ENCODE assay signal across 30 mouse cellular contexts in genomic region chrX:74176959-74177358, GRCm38 (mm10). TPM values are rescaled to one million over a fixed set of nuclear protein-coding genes. Genes with fewer than 3 reads are reported as not detected.
"Had no signal": no experiment of that assay in that cellular context is flagged by ENCODE, and none has a peak within 500 bp of the region (broad histone marks: within the 10 kb centered on the region; RNA-seq: fewer than 3 reads in every experiment).

TSS of gene Tktl1 (plus strand) at chrX:74177259.

- H3K27me3 ChIP-seq: heart, embryonic 12.5 days; hindbrain, embryonic 12.5 days; intestine, embryonic 15.5 days; limb, embryonic 13.5 days; limb, embryonic 15.5 days; liver, embryonic 12.5 days had no signal

- H3K4me1 ChIP-seq: heart, embryonic 10.5 days; heart, embryonic 12.5 days; hindbrain, embryonic 10.5 days; hindbrain, embryonic 12.5 days; intestine, embryonic 15.5 days; limb, embryonic 13.5 days; limb, embryonic 15.5 days; liver, embryonic 12.5 days had no signal

- H3K27ac ChIP-seq: gastrocnemius, adult 2 months; heart, embryonic 10.5 days; hindbrain, embryonic 10.5 days; hindbrain, embryonic 12.5 days; hindbrain, embryonic 14.5 days; intestine, embryonic 15.5 days; limb, embryonic 13.5 days; limb, embryonic 15.5 days; liver, embryonic 12.5 days; liver, embryonic 14.5 days had no signal

- H3K4me3 ChIP-seq: gastrocnemius, adult 2 months; heart, embryonic 10.5 days; heart, embryonic 12.5 days; hindbrain, embryonic 10.5 days; hindbrain, embryonic 12.5 days; intestine, embryonic 15.5 days; limb, embryonic 13.5 days; limb, embryonic 15.5 days; liver, embryonic 12.5 days had no signal

- DNase-seq: gastrocnemius, adult 2 months; gastrocnemius, postnatal 10 days; gastrocnemius, postnatal 36 days; heart, adult 18-20 months; heart, postnatal 10 days; heart, postnatal 4 days; kidney, adult 18-20 months; kidney, adult 8-10 months; kidney, postnatal 10 days; kidney, postnatal 25 days; layer of hippocampus, adult 9-11 months; layer of hippocampus, postnatal 36 days; left cerebral cortex, postnatal 4 days had no signal

- H3K36me3 ChIP-seq: heart, embryonic 10.5 days; heart, embryonic 12.5 days; hindbrain, embryonic 10.5 days; hindbrain, embryonic 12.5 days; intestine, embryonic 15.5 days; limb, embryonic 13.5 days; limb, embryonic 15.5 days; liver, embryonic 12.5 days had no signal

RNA-seq across cellular contexts. Expression of gene Tktl1, which starts in this region (rescaled TPM):
- polyA plus RNA-seq: gonadal fat pad, adult 2 months; heart, embryonic 12.5 days; hindbrain, embryonic 10.5 days; hindbrain, embryonic 16.5 days; intestine, embryonic 15.5 days; intestine, postnatal 0 days; kidney, embryonic 14.5 days; large intestine, adult 2 months; limb, embryonic 11.5 days; liver, adult 2 months; liver, embryonic 12.5 days; liver, embryonic 14.5 days had no signal
